Mouse (Mus musculus): ENCODE results near the gene Cryzl1. TPM values are rescaled to one million over a fixed set of nuclear protein-coding genes. Genes with fewer than 3 reads are reported as not detected.

The Cryzl1 gene
- total RNA-seq (2021) = 10 to 100 TPM; 15.1 to 19.4 TPM
- long read RNA-seq, experiment 1, transcript Cryzl1-201 (13 exons, 1,965 nt) = major isoform, 21 of 34 reads
- long read RNA-seq, experiment 1, partial matches to known transcripts = 4 of 34 reads
- long read RNA-seq, experiment 1, other reads (novel, unspliced or antisense) = 9 of 34 reads
- long read RNA-seq, experiment 2, transcript Cryzl1-201 (13 exons, 1,965 nt) = major isoform, 7 of 10 reads
- long read RNA-seq, experiment 2, partial matches to known transcripts = 0 of 10 reads
- long read RNA-seq, experiment 2, other reads (novel, unspliced or antisense) = 3 of 10 reads

GRCm38 (mm10) chr16:91728123-91729065 lies at the start of gene Cryzl1:
Gene Cryzl1, minus strand, starts transcription at chr16:91728975.
- peak; percentile 95 for DNase-seq

DNA sequence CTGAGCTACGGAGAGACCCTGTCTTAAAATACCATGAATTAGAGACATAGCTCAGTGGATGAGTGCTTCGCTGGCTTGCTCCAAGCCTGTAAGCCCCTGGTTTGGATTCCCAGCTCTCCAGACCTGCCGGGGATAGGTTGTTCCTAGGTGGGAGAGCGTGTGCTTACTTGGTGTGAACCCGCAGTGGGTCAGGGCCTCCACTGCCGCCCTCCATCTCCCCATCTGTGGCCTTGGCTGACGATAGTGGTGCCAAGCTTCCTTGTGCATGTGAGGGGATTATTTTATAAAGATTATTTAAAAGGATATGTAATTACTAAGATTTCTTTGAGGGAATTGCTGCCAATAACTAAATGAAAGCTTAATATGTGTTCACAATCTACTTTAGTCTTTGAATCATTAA lies 43.8 kb upstream of the Cryzl1 start:
- no peak for DNase-seq

GRCm38 (mm10) chr16:91771334-91771733 lies 42.6 kb upstream of the Cryzl1 start:
- no peak for DNase-seq

GRCm38 (mm10) chr16:91770662-91771061 lies 41.9 kb upstream of the Cryzl1 start:
- no peak for DNase-seq

DNA sequence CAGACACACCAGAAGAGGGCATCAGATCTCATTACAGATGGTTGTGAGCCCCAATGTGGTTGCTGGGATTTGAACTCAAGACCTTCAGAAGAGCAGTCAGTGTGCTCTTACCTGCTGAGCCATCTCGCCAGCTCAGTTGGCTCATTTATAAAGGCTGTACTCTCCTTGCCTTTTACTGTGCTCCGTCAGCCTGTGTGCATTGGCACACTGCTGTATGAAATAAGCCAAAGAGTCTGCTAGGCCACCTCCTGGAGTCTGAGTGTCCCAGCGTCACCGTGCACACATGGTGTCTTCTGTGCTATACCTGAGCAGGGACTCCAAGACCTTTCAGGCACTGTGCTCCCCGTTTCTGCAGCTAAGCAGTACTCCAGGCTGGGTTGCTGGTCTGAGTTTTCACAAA lies 41.1 kb upstream of the Cryzl1 start:
- no peak for DNase-seq

GRCm38 (mm10) chr16:91768586-91768985 lies 39.8 kb upstream of the Cryzl1 start:
- DNase-seq = peak; percentile 19

GRCm38 (mm10) chr16:91767165-91767701 lies 38.5 kb upstream of the Cryzl1 start:
- DNase-seq = peak; percentile 44

GRCm38 (mm10) chr16:91765816-91766210 lies 37.0 kb upstream of the Cryzl1 start:
- no peak for DNase-seq

DNA sequence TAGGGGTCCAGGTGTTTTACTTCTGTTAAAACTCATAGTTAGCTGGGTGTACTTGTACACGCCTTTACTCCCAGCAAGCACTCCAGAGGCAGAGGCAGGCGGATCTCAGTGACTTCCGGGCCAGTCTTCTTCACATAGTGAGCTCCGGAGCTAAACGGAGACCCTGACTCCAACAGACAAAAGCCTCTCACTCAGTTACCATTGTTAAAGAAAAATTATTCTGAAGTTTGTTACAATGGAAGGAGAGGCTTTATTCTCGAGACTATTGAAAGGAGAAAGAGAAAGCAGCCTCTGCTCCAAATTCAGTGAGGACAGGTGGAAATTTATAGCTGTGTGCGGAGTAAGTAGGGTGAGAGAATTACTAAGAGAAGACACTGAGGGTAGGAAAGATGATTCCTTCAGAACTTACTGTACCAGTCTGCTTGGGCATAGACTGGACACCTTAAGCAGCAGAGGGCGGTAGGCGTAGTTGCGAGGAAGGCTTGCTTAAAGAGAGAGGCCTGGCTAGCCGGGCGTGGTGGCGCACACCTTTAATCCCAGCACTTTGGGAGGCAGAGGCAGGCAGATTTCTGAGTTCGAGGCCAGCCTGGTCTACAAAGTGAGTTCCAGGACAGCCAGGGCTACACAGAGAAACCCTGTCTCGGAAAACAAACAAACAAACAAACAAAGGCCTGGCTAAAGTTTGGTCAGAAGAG lies 36.5 kb upstream of the Cryzl1 start:
- no peak for DNase-seq

DNA sequence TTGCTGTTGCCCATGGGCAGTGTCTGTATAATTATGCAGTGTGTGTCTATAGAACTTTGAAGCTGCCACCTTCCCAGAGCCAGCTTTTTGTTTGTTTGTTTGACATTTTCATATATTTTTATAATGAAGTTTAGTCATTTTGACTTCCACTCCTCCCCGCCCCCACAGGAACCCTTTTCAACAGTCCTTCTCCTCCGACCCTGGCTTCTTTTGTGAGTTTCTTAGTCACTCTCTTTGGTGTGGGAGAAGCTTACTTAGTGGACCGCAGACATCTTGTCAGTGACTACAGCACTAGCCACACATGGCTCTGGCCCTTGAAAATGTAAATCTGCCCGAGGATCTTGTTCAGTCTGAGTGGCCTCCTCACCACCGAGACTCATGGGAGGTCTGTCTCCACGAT lies 35.6 kb upstream of the Cryzl1 start:
- DNase-seq = no peak

GRCm38 (mm10) chr16:91763975-91764374 lies 35.2 kb upstream of the Cryzl1 start:
- no peak for DNase-seq

DNA sequence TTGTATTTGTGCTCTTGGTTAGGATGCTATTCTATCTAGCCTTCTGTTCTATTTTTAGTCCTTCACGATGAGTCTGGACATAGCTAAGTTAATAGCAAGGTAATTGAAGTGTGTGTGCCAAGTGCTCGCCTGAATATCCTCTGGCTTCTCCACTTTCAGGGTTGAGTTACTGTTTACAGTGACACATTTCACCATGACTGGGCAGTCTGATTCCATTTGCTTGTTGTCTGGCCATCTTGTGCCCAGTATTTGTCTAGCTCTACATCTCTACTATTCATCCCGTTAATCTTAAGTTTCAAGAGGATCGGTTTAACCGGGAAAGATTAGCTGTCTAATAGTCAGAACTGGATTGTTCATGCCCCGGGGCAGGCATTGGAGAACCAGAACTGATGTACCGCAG lies 33.7 kb upstream of the Cryzl1 start:
- no peak for DNase-seq

GRCm38 (mm10) chr16:91761761-91762160 lies 33.0 kb upstream of the Cryzl1 start:
- DNase-seq = no peak

DNA sequence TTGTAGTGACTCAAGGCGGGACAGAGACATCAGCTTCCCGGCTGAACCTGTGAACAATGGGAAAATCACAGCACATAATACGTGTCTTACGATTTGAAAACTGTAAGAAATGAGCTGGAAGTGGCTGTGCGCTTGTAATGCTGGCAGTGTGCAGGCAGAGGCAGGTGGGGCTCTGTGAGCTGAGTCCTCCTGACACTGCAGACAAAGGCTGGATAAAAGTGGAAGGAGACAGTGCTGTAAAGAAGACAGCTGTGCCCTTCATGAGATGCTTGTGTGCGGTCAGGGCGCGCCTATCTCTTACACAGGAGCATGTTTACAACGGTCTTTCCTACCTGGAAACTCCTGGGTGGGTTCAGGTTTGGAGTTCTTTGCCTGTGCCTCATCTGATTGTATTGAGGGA lies 32.4 kb upstream of the Cryzl1 start:
- DNase-seq = no peak

GRCm38 (mm10) chr16:91754957-91755356 lies 26.2 kb upstream of the Cryzl1 start:
- no peak for DNase-seq

GRCm38 (mm10) chr16:91753611-91754010 lies 24.8 kb upstream of the Cryzl1 start:
- no peak for DNase-seq

GRCm38 (mm10) chr16:91751644-91752385 lies 23.0 kb upstream of the Cryzl1 start:
- DNase-seq = no peak

DNA sequence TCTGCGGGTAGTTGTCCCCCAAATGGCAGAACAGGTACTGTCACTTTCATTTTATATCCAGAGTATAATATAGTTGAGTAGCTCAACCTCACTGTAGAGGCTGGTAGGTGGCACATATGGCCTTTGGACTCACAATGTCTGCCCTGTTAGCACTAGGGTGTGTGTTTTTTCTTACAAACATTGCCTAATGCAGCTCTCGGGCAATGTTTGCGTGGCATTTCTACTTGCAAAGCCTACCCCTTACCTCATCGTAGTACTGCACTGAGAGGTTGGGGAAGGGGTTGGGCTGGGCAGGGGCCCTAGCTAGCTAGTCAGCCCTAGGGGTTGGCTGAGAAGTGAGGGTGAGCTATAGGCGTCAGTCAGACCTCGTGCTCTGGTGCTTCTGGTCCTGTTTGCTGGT lies 18.8 kb upstream of the Cryzl1 start:
- DNase-seq = no peak

- no peak for DNase-seq
Measured at GRCm38 (mm10) chr16:91746101-91746950, 17.6 kb upstream of the Cryzl1 start.

DNA sequence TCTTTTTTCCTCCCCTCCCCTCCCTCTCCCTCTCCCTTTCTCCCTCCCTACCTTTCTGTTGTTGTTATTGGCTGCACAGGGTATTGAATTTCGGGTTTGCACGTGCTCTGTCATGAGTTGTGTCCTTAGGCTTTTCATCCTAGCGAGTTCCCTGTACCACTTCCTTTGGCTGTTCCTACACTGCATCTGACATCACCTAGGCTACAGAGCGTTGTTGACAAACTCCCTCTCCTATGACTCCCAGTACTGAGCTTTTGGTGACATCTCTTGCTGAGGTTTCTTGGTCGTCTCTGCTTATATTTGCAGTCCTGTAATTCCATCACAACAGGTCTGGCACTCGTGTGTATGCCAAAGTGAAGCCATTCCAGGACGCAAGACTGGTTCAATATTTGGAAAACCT lies 14.3 kb upstream of the Cryzl1 start:
- DNase-seq = no peak

DNA sequence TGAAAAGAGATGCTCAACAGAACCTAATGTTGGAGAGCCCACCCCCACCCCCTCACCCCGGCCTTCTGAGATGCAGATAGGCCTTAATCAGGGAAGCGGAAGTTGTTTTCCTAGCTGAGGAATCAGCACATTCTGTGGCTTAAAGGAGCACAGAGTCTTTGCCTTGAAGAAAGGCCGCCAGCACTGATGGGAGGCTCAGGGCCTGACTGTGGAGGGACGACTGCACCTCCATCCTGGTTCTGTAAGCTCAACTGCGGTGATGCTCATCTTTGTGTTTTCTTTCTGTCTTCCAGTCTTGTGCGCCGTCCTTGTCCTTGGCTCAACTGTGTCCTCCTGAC lies 12.1 kb upstream of the Cryzl1 start:
- no peak for DNase-seq
